In the genomic region with DNA sequence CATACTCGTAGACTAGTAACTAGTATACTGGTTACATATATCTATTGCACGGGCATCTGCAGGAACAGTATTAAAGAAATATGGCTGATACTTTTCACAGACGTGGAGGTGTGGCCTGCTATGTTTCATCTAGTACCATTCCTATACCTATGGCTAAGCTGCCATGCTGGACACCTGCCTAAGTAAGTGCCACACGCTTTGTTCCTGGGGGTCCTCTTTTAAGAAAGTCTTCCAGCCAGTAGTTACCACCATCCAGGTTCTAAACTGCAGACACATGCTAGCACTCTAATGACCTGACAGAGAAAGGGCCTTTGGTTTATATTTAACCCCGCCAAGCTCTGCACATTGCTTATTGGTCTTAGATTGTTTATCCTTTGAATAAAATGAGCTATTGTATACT, we compare ENCODE assay signal across 11 mouse cellular contexts.
DNase-seq lines count a peak whose midpoint lies in the region; ATAC-seq and TF ChIP-seq lines count a peak whose summit lies in the region.
"Had no signal": no experiment of that assay in that cellular context is flagged by ENCODE, and none has a peak within 500 bp of the region (broad histone marks: within the 10 kb centered on the region; RNA-seq: fewer than 3 reads in every experiment).

No protein-coding gene starts in this region.

- peaks cover 13% of the 10 kb centered on the region for H3K4me1 ChIP-seq in forebrain, embryonic 10.5 days
- H3K4me1 ChIP-seq in forebrain, embryonic 16.5 days (replicated peaks; ENCODE audit: control insufficient read depth, insufficient read depth, low read length), result peaks cover 9% of the 10 kb centered on the region
- peaks cover 26% of the 10 kb centered on the region for H3K4me1 ChIP-seq in heart, embryonic 15.5 days (replicated peaks)
- peaks cover 7% of the 10 kb centered on the region for H3K4me1 ChIP-seq in lung, postnatal 0 days (ENCODE audit: insufficient read depth, low read depth, low read length)
- peaks cover 12% of the 10 kb centered on the region for H3K4me1 ChIP-seq in limb, embryonic 15.5 days
- H3K4me1 ChIP-seq: liver, embryonic 15.5 days had no signal

- intact Hi-C loops in heart, postnatal 36 days (cut with DNase I), result loop anchor here (5.0 kb wide), 1 partner anchor 58 kb away; no protein-coding TSS in a partner anchor

- no peak overlapping the region for H3K4me3 ChIP-seq in forebrain, embryonic 10.5 days
- no peak overlapping the region for H3K4me3 ChIP-seq in forebrain, embryonic 16.5 days (replicated peaks; ENCODE audit: low read length)
- H3K4me3 ChIP-seq in heart, embryonic 15.5 days, result no peak overlapping the region
- H3K4me3 ChIP-seq in lung, postnatal 0 days (ENCODE audit: low read depth, low read length), result no peak overlapping the region
- H3K4me3 ChIP-seq in limb, embryonic 15.5 days, result no peak overlapping the region
- H3K4me3 ChIP-seq: liver, embryonic 15.5 days had no signal

- H3K27me3 ChIP-seq in forebrain, embryonic 10.5 days (ENCODE audit: poor library complexity, severe bottlenecking), result no peaks in the 10 kb centered on the region
- no peaks in the 10 kb centered on the region for H3K27me3 ChIP-seq in forebrain, embryonic 16.5 days (replicated peaks; ENCODE audit: control insufficient read depth, insufficient read depth, low read length)
- no peaks in the 10 kb centered on the region for H3K27me3 ChIP-seq in heart, embryonic 15.5 days
- no peaks in the 10 kb centered on the region for H3K27me3 ChIP-seq in lung, postnatal 0 days (replicated peaks; ENCODE audit: insufficient read depth, low read length)
- no peaks in the 10 kb centered on the region for H3K27me3 ChIP-seq in limb, embryonic 15.5 days
- H3K27me3 ChIP-seq: liver, embryonic 15.5 days had no signal

- WGBS in forebrain, embryonic 10.5 days, result 89% methylated on average over 5 of the region's 5 CpGs
- 90% methylated on average over 5 of the region's 5 CpGs for WGBS in forebrain, embryonic 16.5 days
- WGBS in heart, embryonic 15.5 days, result 76% methylated on average over 5 of the region's 5 CpGs
- WGBS in lung, postnatal 0 days, result 77% methylated on average over 5 of the region's 5 CpGs
- WGBS in limb, embryonic 15.5 days, result 81% methylated on average over 5 of the region's 5 CpGs

- no peak overlapping the region for H3K9ac ChIP-seq in forebrain, embryonic 16.5 days (replicated peaks; ENCODE audit: low read depth, low read length)
- no peak overlapping the region for H3K9ac ChIP-seq in heart, embryonic 15.5 days
- H3K9ac ChIP-seq in lung, postnatal 0 days (replicated peaks; ENCODE audit: low read depth), result no peak overlapping the region
- H3K9ac ChIP-seq in limb, embryonic 15.5 days, result no peak overlapping the region
- H3K9ac ChIP-seq: liver, embryonic 15.5 days had no signal

- no peaks in the 10 kb centered on the region for H3K9me3 ChIP-seq in forebrain, embryonic 10.5 days
- H3K9me3 ChIP-seq in forebrain, embryonic 16.5 days (ENCODE audit: control insufficient read depth, low read length), result no peaks in the 10 kb centered on the region
- no peaks in the 10 kb centered on the region for H3K9me3 ChIP-seq in heart, embryonic 15.5 days (replicated peaks)
- no peaks in the 10 kb centered on the region for H3K9me3 ChIP-seq in lung, postnatal 0 days (ENCODE audit: low read length)
- H3K9me3 ChIP-seq in limb, embryonic 15.5 days, result no peaks in the 10 kb centered on the region
- H3K9me3 ChIP-seq: liver, embryonic 15.5 days had no signal

- H3K36me3 ChIP-seq in forebrain, embryonic 10.5 days (replicated peaks), result no peaks in the 10 kb centered on the region
- H3K36me3 ChIP-seq in forebrain, embryonic 16.5 days (ENCODE audit: control insufficient read depth, insufficient read depth), result no peaks in the 10 kb centered on the region
- no peaks in the 10 kb centered on the region for H3K36me3 ChIP-seq in heart, embryonic 15.5 days
- no peaks in the 10 kb centered on the region for H3K36me3 ChIP-seq in lung, postnatal 0 days (ENCODE audit: insufficient read depth, low read length)
- H3K36me3 ChIP-seq in limb, embryonic 15.5 days, result no peaks in the 10 kb centered on the region
- H3K36me3 ChIP-seq: liver, embryonic 15.5 days had no signal

- H3K4me2 ChIP-seq in forebrain, embryonic 16.5 days (ENCODE audit: low read length), result no peak overlapping the region
- peak overlapping the region; percentile 39 for H3K4me2 ChIP-seq in heart, embryonic 15.5 days
- H3K4me2 ChIP-seq in lung, postnatal 0 days (replicated peaks; ENCODE audit: low read depth, low read length), result no peak overlapping the region; the same call in 1 of the 2 replicates
- no peak overlapping the region for H3K4me2 ChIP-seq in limb, embryonic 15.5 days
- H3K4me2 ChIP-seq: liver, embryonic 15.5 days had no signal

- TF ChIP-seq EP300 in lung, postnatal 0 days (IDR thresholded peaks at IDR 0.05), result no peak

- no peak for DNase-seq in forebrain, embryonic 10.5 days (ENCODE audit: extremely low spot score, low spot score)
- DNase-seq in heart, postnatal 36 days, result no peak
- DNase-seq in lung, postnatal 0 days (ENCODE audit: low spot score), result no peak
- no peak for DNase-seq in lung, postnatal 25 days (ENCODE audit: low spot score)
- DNase-seq in B cell, adult 2 months, result no peak
- DNase-seq: cerebellum, adult 9-11 months; thymus, adult 2 months had no signal

- peak overlapping the region; percentile 79 for H3K27ac ChIP-seq in forebrain, embryonic 10.5 days
- no peak overlapping the region for H3K27ac ChIP-seq in forebrain, embryonic 16.5 days (ENCODE audit: low read length)
- peak overlapping the region; percentile 87 for H3K27ac ChIP-seq in heart, embryonic 15.5 days
- 0 out of 2 replicates have a peak overlapping the region, but pooled peaks have one; percentile 54 for H3K27ac ChIP-seq in lung, postnatal 0 days (ENCODE audit: low read length)
- H3K27ac ChIP-seq in limb, embryonic 15.5 days, result peak overlapping the region; percentile 77; the same call in 1 of the 2 replicates
- H3K27ac ChIP-seq: liver, embryonic 15.5 days had no signal

- no peak for TF ChIP-seq CTCF in lung, postnatal 0 days (IDR thresholded peaks at IDR 0.05)

- no peak for ATAC-seq in forebrain, embryonic 16.5 days
- no peak for ATAC-seq in heart, embryonic 15.5 days (replicated peaks; ENCODE audit: insufficient number of reproducible peaks, insufficient read depth, low FRiP score, low read depth)
- ATAC-seq in lung, postnatal 0 days, result no peak
- ATAC-seq in limb, embryonic 15.5 days (ENCODE audit: insufficient number of reproducible peaks, low FRiP score, low TSS enrichment, low read depth), result no peak
